Mouse (Mus musculus) CH12.LX (cell line): Measurements from ENCODE around the gene Sorcs3. TPM values are rescaled to one million over a fixed set of nuclear protein-coding genes. Genes with fewer than 3 reads are reported as not detected.

Experiments used
- DNase-seq: peaks from one replicate; pipeline ENCODE4 v3.0.0-alpha.2; 2013; ENCODE audit errors: extremely low read depth
- H3K27ac ChIP-seq: 2 replicates; pipeline ENCODE4 v1.5.1; 2012; ENCODE audit warnings: low read depth, mild to moderate bottlenecking, control low read depth, moderate library complexity; ENCODE audit not compliant: insufficient read depth
- H3K27me3 ChIP-seq: replicated peaks from 2 replicates; pipeline ENCODE3; 2012; ENCODE audit warnings: inconsistent platforms
- H3K36me3 ChIP-seq, 2 experiments: replicated peaks in 1 of 2; 2 replicates each; pipeline versions ENCODE3 to v1.6.1; 2012; ENCODE audit warnings: inconsistent platforms in 1 of 2, low read length in 1 of 2, mild to moderate bottlenecking in 1 of 2, mixed read lengths in 1 of 2, moderate library complexity in 1 of 2; ENCODE audit not compliant: control insufficient read depth in 1 of 2, insufficient read depth in 1 of 2
- H3K4me1 ChIP-seq, 2 experiments: 2 replicates each; pipeline ENCODE4 v1.6.1; 2012; ENCODE audit warnings: inconsistent platforms in 1 of 2, moderate library complexity in 1 of 2; ENCODE audit not compliant: insufficient read depth in 2 of 2, control insufficient read depth in 1 of 2
- H3K4me2 ChIP-seq: 2 replicates; pipeline ENCODE4 v1.6.1; 2012; ENCODE audit warnings: low read depth, mild to moderate bottlenecking, control low read depth; ENCODE audit not compliant: poor library complexity, insufficient read depth, severe bottlenecking
- H3K4me3 ChIP-seq, 3 experiments: fragments of 150-350 bp in 1 of 3; sonication (generic) in 1 of 3; replicated peaks in 1 of 3; 2 replicates each; pipeline versions ENCODE3 to v1.5.1; 2011 to 2012; ENCODE audit warnings: low read depth in 2 of 3, low read length in 2 of 3, mild to moderate bottlenecking in 2 of 3, moderate library complexity in 2 of 3, control low read depth in 1 of 3, improper control_type of control experiment in 1 of 3, inconsistent platforms in 1 of 3, mixed read lengths in 1 of 3; ENCODE audit not compliant: poor library complexity in 1 of 3
- H3K79me2 ChIP-seq: replicated peaks from 2 replicates; pipeline ENCODE4 v1.6.1; 2012; ENCODE audit warnings: mild to moderate bottlenecking, moderate library complexity; ENCODE audit not compliant: control insufficient read depth, poor library complexity, insufficient read depth, severe bottlenecking; ENCODE audit errors: extremely low read depth
- H3K9ac ChIP-seq: 2 replicates; pipeline ENCODE4 v1.6.1; 2012; ENCODE audit warnings: low read depth, mild to moderate bottlenecking, control low read depth, moderate library complexity; ENCODE audit not compliant: insufficient read depth
- H3K9me3 ChIP-seq: replicated peaks from 2 replicates; pipeline ENCODE3; 2012; ENCODE audit warnings: low read length, inconsistent platforms, mixed read lengths
- CHD1 ChIP-seq: IDR thresholded peaks from 2 replicates; pipeline ENCODE4 v1.6.1; 2012; ENCODE audit warnings: low read depth, low read length, improper control_type of control experiment, inconsistent platforms
- CTCF ChIP-seq, 2 experiments: IDR thresholded peaks in 1 of 2; conservative IDR thresholded peaks in 1 of 2; 2 replicates each; pipeline ENCODE4 v1.5.1; 2011 to 2012; ENCODE audit warnings: low read depth in 2 of 2, low read length in 2 of 2, improper control_type of control experiment in 1 of 2, inconsistent platforms in 1 of 2, mild to moderate bottlenecking in 1 of 2, moderate library complexity in 1 of 2
- GABPA ChIP-seq: IDR thresholded peaks from 2 replicates; pipeline ENCODE4 v1.6.1; 2012; ENCODE audit warnings: low read depth, low read length, improper control_type of control experiment, inconsistent platforms; ENCODE audit not compliant: insufficient replicate concordance
- HCFC1 ChIP-seq: IDR thresholded peaks from 2 replicates; pipeline ENCODE4 v1.6.1; 2012; ENCODE audit warnings: low read depth, mild to moderate bottlenecking, inconsistent platforms, low read length, improper control_type of control experiment
- IRF4 ChIP-seq: IDR thresholded peaks from 2 replicates; pipeline ENCODE4 v1.6.1; 2014; ENCODE audit warnings: low read depth, mild to moderate bottlenecking, inconsistent platforms, low read length, improper control_type of control experiment
- MEF2A ChIP-seq: IDR thresholded peaks from 2 replicates; pipeline ENCODE4 v1.6.1; 2014; ENCODE audit warnings: low read depth, mild to moderate bottlenecking, inconsistent platforms, low read length, improper control_type of control experiment, borderline replicate concordance
- MXI1 ChIP-seq: IDR thresholded peaks from 2 replicates; pipeline ENCODE4 v1.6.1; 2011; ENCODE audit warnings: mild to moderate bottlenecking, low read depth, low read length, improper control_type of control experiment
- MYC ChIP-seq: IDR thresholded peaks from 2 replicates; pipeline ENCODE4 v1.6.1; 2011; ENCODE audit warnings: low read depth, mild to moderate bottlenecking, improper control_type of control experiment, low read length
- NELFE ChIP-seq: IDR thresholded peaks from 2 replicates; pipeline ENCODE4 v1.6.1; 2011; ENCODE audit warnings: low read depth, low read length, improper control_type of control experiment
- NRF1 ChIP-seq: IDR thresholded peaks from 2 replicates; pipeline ENCODE4 v1.6.1; 2014; ENCODE audit warnings: low read depth, mild to moderate bottlenecking, inconsistent platforms, low read length, improper control_type of control experiment, moderate library complexity
- PAX5 ChIP-seq: IDR thresholded peaks from 2 replicates; pipeline ENCODE4 v1.6.1; 2012; ENCODE audit warnings: low read length, inconsistent platforms, mixed read lengths
- POLR2A ChIP-seq: IDR thresholded peaks from 2 replicates; pipeline ENCODE4 v1.6.1; 2011; ENCODE audit warnings: low read depth, mild to moderate bottlenecking, improper control_type of control experiment, low read length
- RCOR1 ChIP-seq: conservative IDR thresholded peaks from 2 replicates; pipeline ENCODE4 v1.6.1; 2012; ENCODE audit warnings: low read depth, mild to moderate bottlenecking, inconsistent platforms, low read length, improper control_type of control experiment
- SMC3 ChIP-seq: IDR thresholded peaks from 2 replicates; pipeline ENCODE4 v1.6.1; 2011; ENCODE audit warnings: low read depth, low read length, improper control_type of control experiment
- TBP ChIP-seq: conservative IDR thresholded peaks from 2 replicates; pipeline ENCODE4 v1.6.1; 2011; ENCODE audit warnings: low read depth, low read length, improper control_type of control experiment
- TCF12 ChIP-seq: IDR thresholded peaks from 2 replicates; pipeline ENCODE4 v1.6.1; 2014; ENCODE audit warnings: low read depth, mild to moderate bottlenecking, inconsistent platforms, low read length, improper control_type of control experiment
- ZKSCAN1 ChIP-seq: IDR thresholded peaks from 2 replicates; pipeline ENCODE4 v1.6.1; 2012; ENCODE audit warnings: low read depth, inconsistent platforms, low read length, improper control_type of control experiment, borderline replicate concordance
- ZMIZ1 ChIP-seq: IDR thresholded peaks from 2 replicates; pipeline ENCODE4 v1.6.1; 2012; ENCODE audit warnings: low read depth, mild to moderate bottlenecking, inconsistent platforms, low read length, improper control_type of control experiment
- ZNF384 ChIP-seq: IDR thresholded peaks from 2 replicates; pipeline ENCODE4 v1.6.1; 2012; ENCODE audit warnings: low read depth, low read length, improper control_type of control experiment, inconsistent platforms
- dilution Hi-C: fragments of 300-500 bp; cut with MboI; formaldehyde crosslinking; loops from 2 replicates; pipeline ENCODE4 v1.14.3; 2020; ENCODE audit warnings: low sequenced_read_pairs; ENCODE audit not compliant: extremely low pct_unique_long_range_greater_than_20kb, extremely low pct_ligation_motif_present
- in situ Hi-C: fragments of 300-500 bp; cut with MboI; formaldehyde crosslinking; loops from 3 replicates; pipeline ENCODE4 v1.14.3; 2019; ENCODE audit warnings: low sequenced_read_pairs, low pct_ligation_motif_present, low pct_unique_long_range_greater_than_20kb, mixed read lengths
- polyA plus RNA-seq: library from polyadenylated mRNA; unstranded; fragments of >175 nt; gene quantifications from 2 replicates; pipeline ENCODE4 v1.2.1, GENCODE M21; 2012; ENCODE audit warnings: low read depth; ENCODE audit not compliant: insufficient read length
- total RNA-seq, 2 experiments: library from RNA; depleted of rRNA; stranded (reverse); fragments of 300-350 nt in 1 of 2; fragments of >200 nt in 1 of 2; gene quantifications; 2 replicates each; pipeline ENCODE4 v1.2.3; 2012 to 2014

Sorcs3 gene
- total and polyA plus RNA-seq, 3 experiments = not detected

DNA sequence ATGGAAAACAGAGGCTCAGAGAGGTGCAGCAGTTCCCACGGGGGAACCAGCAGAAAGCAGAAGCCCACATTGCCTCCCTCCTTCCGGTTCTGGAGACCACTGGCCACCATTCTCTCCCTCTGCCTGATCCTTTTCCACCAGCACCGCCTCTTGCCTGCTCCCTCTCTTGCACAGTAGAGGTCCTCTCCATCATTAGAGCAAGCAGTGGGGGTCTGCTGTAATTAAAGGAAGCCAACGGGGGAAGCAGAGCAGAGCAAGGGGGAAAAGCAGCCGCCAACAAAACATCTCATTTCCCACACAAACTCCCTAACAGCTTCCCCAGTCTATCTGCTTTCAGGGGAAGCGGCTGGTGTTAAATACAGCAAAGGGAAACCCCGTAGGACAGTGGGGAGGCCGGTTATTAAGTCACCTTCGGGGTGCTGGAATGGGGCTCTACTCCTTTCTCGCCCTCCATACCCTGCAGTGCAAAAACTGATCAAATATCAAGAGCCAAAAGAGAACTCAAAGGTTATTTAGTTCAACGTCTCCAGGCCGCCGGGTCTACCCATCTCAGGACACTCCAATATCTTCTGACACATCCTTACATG, 32.1 kb downstream of the Sorcs3 start:
- H3K27me3 ChIP-seq = no peaks in the 10 kb centered on the region
- H3K9ac ChIP-seq = no peak overlapping the region
- no peaks in the 10 kb centered on the region for H3K79me2 ChIP-seq
- TF ChIP-seq NRF1 = no peak
- no peak for TF ChIP-seq PAX5
- no peak for TF ChIP-seq HCFC1
- no peak for TF ChIP-seq ZMIZ1
- no peak for TF ChIP-seq TBP
- H3K4me3 ChIP-seq = no peak overlapping the region
- H3K9me3 ChIP-seq = peaks cover 84% of the 10 kb centered on the region
- H3K27ac ChIP-seq = no peak overlapping the region
- in situ Hi-C loops = no loop called here
- no peak for DNase-seq
- no peak overlapping the region for H3K4me2 ChIP-seq
- dilution Hi-C loops = no loop called here
- no peaks in the 10 kb centered on the region for H3K4me1 ChIP-seq
- H3K36me3 ChIP-seq = no peaks in the 10 kb centered on the region

DNA sequence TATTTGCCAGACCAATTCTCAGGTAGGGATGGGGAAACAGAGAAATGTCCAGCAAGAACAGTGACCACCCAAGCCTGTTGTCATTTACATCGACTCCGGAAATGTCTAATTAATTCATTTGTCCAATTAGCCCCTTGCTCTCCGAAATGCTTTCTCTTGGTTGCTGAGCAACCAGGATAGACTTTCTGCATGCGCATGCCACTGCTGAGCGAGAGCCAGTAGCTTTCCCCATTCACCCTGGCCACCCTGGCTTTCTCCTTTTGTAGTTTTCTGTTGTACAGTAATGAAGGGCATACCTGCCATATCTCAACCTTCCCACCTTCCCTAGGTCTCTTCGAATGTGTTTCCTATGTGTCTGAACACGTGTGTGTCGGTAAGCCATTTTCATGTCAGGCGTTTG, 32.6 kb downstream of the Sorcs3 start:
- H3K4me2 ChIP-seq = no peak overlapping the region
- in situ Hi-C loops = no loop called here
- dilution Hi-C loops = no loop called here
- H3K4me3 ChIP-seq = no peak overlapping the region
- H3K9ac ChIP-seq = no peak overlapping the region
- no peak overlapping the region for H3K27ac ChIP-seq
- no peaks in the 10 kb centered on the region for H3K4me1 ChIP-seq
- DNase-seq = no peak
- no peaks in the 10 kb centered on the region for H3K36me3 ChIP-seq
- H3K79me2 ChIP-seq = no peaks in the 10 kb centered on the region
- peaks cover 88% of the 10 kb centered on the region for H3K9me3 ChIP-seq
- H3K27me3 ChIP-seq = no peaks in the 10 kb centered on the region
- TF ChIP-seq MXI1 = no peak
- no peak for TF ChIP-seq RCOR1
- no peak for TF ChIP-seq ZKSCAN1

DNA sequence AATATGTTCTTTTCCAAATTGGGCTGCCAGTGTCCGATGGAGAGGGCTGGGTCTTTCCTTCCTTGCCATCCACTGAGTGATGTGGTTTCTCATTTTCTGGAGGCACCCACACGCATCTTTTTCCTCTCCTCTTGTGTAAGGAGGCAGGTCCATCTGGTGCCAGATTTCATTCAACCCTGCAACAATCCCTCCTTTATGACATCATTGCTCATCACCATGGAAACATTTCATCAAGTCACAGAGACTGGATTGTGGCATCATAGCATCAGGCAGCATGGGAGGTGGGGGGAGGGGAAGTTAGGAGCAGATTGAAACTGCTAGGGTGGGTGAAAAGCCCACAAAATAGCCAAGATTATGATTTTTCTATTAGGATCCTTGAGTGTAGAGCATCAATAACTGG, 35.1 kb downstream of the Sorcs3 start:
- Histone ChIP-seq H3K4me2 (no peak overlapping the region), H3K9ac (no peak overlapping the region), H3K36me3 (no peaks in the 10 kb centered on the region), H3K4me1 (no peaks in the 10 kb centered on the region), H3K4me3 (no peak overlapping the region), H3K9me3 (peaks cover 80% of the 10 kb centered on the region), H3K27ac (no peak overlapping the region), H3K79me2 (no peaks in the 10 kb centered on the region), H3K27me3 (no peaks in the 10 kb centered on the region)
- no peak for DNase-seq
- dilution Hi-C loops = no loop called here
- in situ Hi-C loops = no loop called here
- TF ChIP-seq TCF12 (no peak), IRF4 (no peak), MYC (no peak), ZNF384 (no peak), CHD1 (no peak), HCFC1 (no peak), TBP (no peak), GABPA (no peak), PAX5 (no peak), ZKSCAN1 (no peak), CTCF (conservative IDR thresholded peaks at IDR 0.05 in 1 of 2, IDR thresholded peaks at IDR 0.05 in 1 of 2; ENCODE audit: low read depth in 2 of 2, low read length in 2 of 2) (no peak), SMC3 (no peak), NELFE (no peak), MXI1 (no peak), MEF2A (no peak), POLR2A (no peak)
